Mouse (Mus musculus) megakaryocyte progenitor cell, adult 5-6 weeks (primary cell): ENCODE data around the gene Tmpo. TPM values are rescaled to one million over a fixed set of nuclear protein-coding genes. Genes with fewer than 3 reads are reported as not detected.

Experiments used
- ATAC-seq: replicated peaks from 2 replicates; pipeline ENCODE4 v1.8.0; 2016; ENCODE audit warnings: mild to moderate bottlenecking, moderate TSS enrichment, inconsistent platforms; ENCODE audit not compliant: poor library complexity
- total RNA-seq, 2 experiments: library from RNA; stranded (forward) in 1 of 2; stranded (reverse) in 1 of 2; fragments of 157-497, 149-512 nt in 1 of 2; fragments of 200-1000 nt in 1 of 2; gene quantifications; 2 replicates each; pipeline versions ENCODE4 v1.2.3 to v1.2.4; 2015 to 2017

Gene Tmpo
- total RNA-seq, 2 experiments from 2014 or later, result 266 to 461 TPM

DNA sequence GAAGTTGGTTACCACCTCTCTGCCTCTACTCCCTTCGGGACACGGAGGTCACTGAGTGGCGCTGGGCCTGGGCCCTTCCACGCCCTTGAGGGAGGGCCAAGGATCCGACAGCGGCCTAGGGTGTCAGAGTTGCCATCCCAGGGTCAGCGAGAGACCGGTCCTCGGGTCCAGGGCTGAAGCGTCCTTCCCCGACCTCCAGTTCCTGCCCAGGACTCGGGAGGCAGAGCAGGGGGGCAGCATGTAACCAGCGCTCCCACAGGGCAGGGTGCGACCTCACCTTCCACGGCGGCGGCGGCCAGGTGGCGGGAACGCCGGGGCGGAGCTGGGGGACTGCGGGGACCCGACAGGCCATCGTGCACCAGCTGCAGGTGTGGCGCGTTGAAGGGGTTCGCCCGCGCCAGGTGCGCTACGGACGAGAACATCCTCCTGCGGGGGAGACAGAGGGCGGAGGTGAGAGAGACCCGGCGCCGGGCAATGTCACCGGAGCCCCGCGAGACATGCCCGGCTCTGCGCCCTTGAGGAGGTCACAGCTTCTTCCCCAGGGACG is 57.8 kb downstream of the Tmpo start:
- peak; percentile 33 for ATAC-seq

GRCm38 (mm10) chr10:91122646-91123045 is 58.5 kb downstream of the Tmpo start:
- ATAC-seq, result no peak

DNA sequence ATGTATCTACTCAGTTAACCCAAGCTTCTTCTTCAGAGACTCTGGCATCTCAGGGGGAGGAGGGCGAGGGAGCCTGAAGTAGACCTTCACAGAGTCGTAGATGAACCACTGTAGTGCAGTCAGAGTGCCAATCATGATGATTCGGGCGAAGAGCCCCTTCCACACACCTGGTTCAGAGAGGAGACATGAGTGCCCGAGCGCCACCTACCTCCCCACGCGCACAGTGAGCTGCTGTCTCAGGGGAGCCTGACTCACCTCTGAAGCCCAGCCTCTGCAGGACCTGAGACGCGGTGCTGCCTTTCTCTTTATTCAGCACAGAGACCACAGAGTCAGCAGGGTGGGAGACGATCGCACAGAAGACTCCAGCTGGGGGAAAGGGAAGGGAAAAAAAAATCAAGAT is 64.2 kb downstream of the Tmpo start:
- no peak; the same call in 1 of the 2 replicates for ATAC-seq

GRCm38 (mm10) chr10:91109841-91110240 is 71.3 kb downstream of the Tmpo start:
- ATAC-seq, result peak; percentile 29; the same call in 1 of the 2 replicates

GRCm38 (mm10) chr10:91105981-91106380 is 75.1 kb downstream of the Tmpo start:
- ATAC-seq, result no peak

DNA sequence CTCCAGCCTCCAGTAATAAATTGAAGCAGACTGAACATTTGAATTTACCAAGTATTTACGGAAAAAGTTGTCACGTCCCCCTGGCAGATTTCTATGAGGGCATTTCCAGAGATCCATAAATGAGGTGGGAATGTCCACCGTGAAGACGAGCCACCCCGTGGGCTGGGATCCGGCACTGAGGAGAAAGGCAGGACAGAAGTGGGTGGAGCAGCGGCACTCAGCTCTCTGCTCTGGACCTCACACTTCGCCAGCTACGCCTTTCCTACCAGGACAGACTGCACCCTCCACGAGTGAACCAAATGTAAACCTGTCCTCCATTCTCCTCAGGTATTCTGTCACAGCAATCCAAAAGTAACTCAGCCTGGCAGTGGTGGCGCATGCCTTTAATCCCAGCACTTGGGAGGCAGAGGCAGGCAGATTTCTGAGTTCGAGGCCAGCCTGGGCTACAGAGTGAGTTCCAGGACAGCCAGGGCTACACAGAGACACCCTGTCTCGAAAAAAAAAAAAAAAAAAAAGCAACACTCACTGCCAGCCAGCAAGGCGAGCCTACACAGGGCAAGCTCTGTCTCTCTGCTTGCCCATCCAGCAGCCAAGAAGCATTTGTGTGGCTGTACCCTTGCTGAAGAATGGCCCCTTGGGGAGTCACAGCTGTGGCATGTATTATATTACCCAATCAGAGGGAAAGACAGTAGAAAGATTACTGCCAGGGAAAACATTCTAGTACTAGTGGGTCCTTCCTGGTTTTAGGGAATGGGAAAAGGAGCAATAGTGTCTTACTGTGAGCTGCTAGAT is 78.1 kb downstream of the Tmpo start:
- ATAC-seq, result no peak

- no peak for ATAC-seq
These were observed 79.2 kb downstream of the Tmpo start for GRCm38 (mm10) chr10:91101936-91102335.

DNA sequence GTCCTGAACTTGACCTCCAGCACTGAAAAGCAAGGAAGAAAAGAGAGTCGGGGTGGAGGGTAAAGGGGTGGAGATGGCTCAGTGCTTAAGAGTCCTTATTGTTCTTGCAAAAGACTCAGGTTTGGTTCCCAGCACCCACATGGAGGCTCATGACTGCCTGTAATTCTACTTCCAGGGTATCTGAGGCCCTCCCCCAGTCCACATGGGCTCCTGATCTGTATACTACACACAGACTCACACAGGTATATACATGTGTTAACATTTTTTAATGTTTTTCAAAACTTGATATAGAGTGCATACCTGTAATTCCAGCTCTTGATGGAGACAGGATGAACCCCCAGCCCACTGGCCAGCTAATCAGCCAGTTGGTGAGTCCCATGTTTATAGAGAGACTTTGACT is 81.0 kb downstream of the Tmpo start:
- ATAC-seq, result no peak

DNA sequence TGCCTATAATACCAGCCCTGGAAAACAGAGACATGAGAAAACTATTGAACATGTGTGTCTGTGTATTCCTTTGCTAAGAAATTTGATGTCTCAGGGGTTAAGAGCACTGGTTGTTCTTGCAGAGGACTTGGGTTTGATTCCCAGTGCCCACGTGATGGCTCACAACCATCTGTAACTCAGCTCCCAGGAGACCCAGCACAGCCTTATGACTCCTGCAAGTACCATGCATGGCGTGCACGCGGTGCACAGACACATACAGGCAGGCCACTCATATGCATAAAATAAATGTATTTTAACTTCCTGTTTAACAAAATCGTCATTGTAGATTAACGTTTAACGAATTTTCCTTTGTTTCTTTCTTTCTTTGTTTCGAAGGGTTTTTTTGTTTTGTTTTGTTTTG is 83.1 kb downstream of the Tmpo start:
- ATAC-seq, result no peak

Other genes starting within 250 kb of the Tmpo start
- 68.3 and 71.6 TPM in 2 replicates for gene Apaf1, start 98.5 kb downstream of the Tmpo start, total RNA-seq (2015)
- gene Apaf1, start 98.5 kb downstream of the Tmpo start, total RNA-seq (2017), result 35.0 and 40.7 TPM in 2 replicates
- gene Ikbip, start 98.4 kb downstream of the Tmpo start, total RNA-seq (2015), result 17.1 TPM in 2 replicates
- 23.1 and 26.9 TPM in 2 replicates for gene Ikbip, start 98.4 kb downstream of the Tmpo start, total RNA-seq (2017)
- gene Slc25a3, start 57.3 kb downstream of the Tmpo start, total RNA-seq (2015), result 664 and 680 TPM in 2 replicates
- gene Slc25a3, start 57.3 kb downstream of the Tmpo start, total RNA-seq (2017), result 231 and 244 TPM in 2 replicates